Mouse (Mus musculus): ENCODE measurements around the gene Calm3.

DNA sequence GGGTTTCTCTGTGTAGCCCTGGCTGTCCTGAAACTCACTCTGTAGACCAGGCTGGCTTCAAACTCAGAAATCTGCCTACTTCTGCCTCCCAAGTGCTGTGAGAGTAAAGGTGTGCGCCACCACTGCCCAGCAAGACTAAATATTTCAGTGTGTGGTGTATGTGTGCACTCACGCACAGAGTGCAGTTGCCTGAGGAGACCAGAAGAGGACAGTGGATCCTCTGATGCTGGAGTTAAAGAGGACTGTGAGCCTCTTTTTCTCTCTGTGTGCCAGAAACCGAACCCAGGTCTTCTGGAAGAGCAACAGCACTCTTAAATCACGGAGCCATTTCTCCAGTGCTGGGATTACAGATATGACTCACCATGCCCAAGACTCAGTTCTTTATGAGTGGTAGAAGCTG lies 50.5 kb downstream of the Calm3 start:
- TF ChIP-seq CTCF (IDR thresholded peaks at IDR 0.05; ENCODE audit: extremely low read depth, insufficient read length, insufficient replicate concordance, low read depth, low read length), result no peak
- TF ChIP-seq POLR2A (IDR thresholded peaks at IDR 0.05; ENCODE audit: low read depth, low read length), result no peak
